In genomic region chr1:86523776-86524618, GRCm38 (mm10) we compare ENCODE assay signal across 8 mouse cellular contexts. TPM values are rescaled to one million over a fixed set of nuclear protein-coding genes. Genes with fewer than 3 reads are reported as not detected.
A peak's percentile ranks its signal among the peaks of the same experiment; 100 is the strongest.
DNase-seq lines count a peak whose midpoint lies in the region; ATAC-seq and TF ChIP-seq lines count a peak whose summit lies in the region.

No protein-coding gene starts in this region.

- H3K4me2 ChIP-seq in hindbrain, embryonic 16.5 days (ENCODE audit: low read length): peak overlapping the region; percentile 91
- H3K4me2 ChIP-seq in midbrain, postnatal 0 days (ENCODE audit: low read depth, low read length, poor library complexity, severe bottlenecking): peak overlapping the region; percentile 82; the same call in 1 of the 2 replicates

- no peak for TF ChIP-seq CTCF in layer of hippocampus, adult 2 months (conservative IDR thresholded peaks at IDR 0.05)
- no peak for TF ChIP-seq CTCF in midbrain, postnatal 0 days (IDR thresholded peaks at IDR 0.05)

- no peak for ATAC-seq in hindbrain, embryonic 16.5 days
- ATAC-seq in midbrain, postnatal 0 days (ENCODE audit: low FRiP score): no peak

- H3K4me3 ChIP-seq in layer of hippocampus, adult 2 months: peak overlapping the region; percentile 62; the same call in 1 of the 2 replicates
- H3K4me3 ChIP-seq in embryonic facial prominence, embryonic 10.5 days: peak overlapping the region; percentile 100
- no peak overlapping the region for H3K4me3 ChIP-seq in hindbrain, embryonic 16.5 days (ENCODE audit: low read length)
- H3K4me3 ChIP-seq in midbrain, postnatal 0 days (ENCODE audit: low read depth, low read length): peak overlapping the region; percentile 98; the same call in 1 of the 2 replicates

- H3K27me3 ChIP-seq in embryonic facial prominence, embryonic 10.5 days (replicated peaks; ENCODE audit: low read depth, poor library complexity, severe bottlenecking): no peaks in the 10 kb centered on the region
- H3K27me3 ChIP-seq in hindbrain, embryonic 16.5 days (replicated peaks; ENCODE audit: control insufficient read depth, insufficient read depth, low read length): no peaks in the 10 kb centered on the region
- H3K27me3 ChIP-seq in midbrain, postnatal 0 days (ENCODE audit: insufficient read depth, low read length): no peaks in the 10 kb centered on the region

- DNase-seq in layer of hippocampus, adult 2 months (ENCODE audit: low spot score in 2 of 2): no peak
- no peak for DNase-seq in layer of hippocampus, adult 18-20 months (ENCODE audit: low spot score in 2 of 2)
- DNase-seq in embryonic facial prominence, embryonic 10.5 days (ENCODE audit: low spot score): no peak
- no peak for DNase-seq in midbrain, postnatal 0 days (ENCODE audit: low spot score)
- no peak for DNase-seq in layer of hippocampus, adult 9-11 months
- DNase-seq in testis, postnatal 10 days (ENCODE audit: low spot score): no peak
- DNase-seq in retina, postnatal 1 day: no peak

- H3K36me3 ChIP-seq in embryonic facial prominence, embryonic 10.5 days (replicated peaks): peaks cover 18% of the 10 kb centered on the region
- no peaks in the 10 kb centered on the region for H3K36me3 ChIP-seq in hindbrain, embryonic 16.5 days (ENCODE audit: control insufficient read depth, insufficient read depth, low read length)
- H3K36me3 ChIP-seq in midbrain, postnatal 0 days (ENCODE audit: insufficient read depth, low read length): no peaks in the 10 kb centered on the region

- peaks cover 49% of the 10 kb centered on the region for H3K4me1 ChIP-seq in embryonic facial prominence, embryonic 10.5 days
- peaks cover 15% of the 10 kb centered on the region for H3K4me1 ChIP-seq in hindbrain, embryonic 16.5 days (ENCODE audit: control insufficient read depth, insufficient read depth, low read depth, low read length)
- peaks cover 7% of the 10 kb centered on the region for H3K4me1 ChIP-seq in midbrain, postnatal 0 days (ENCODE audit: insufficient read depth, low read length)

- H3K27ac ChIP-seq in layer of hippocampus, adult 2 months: peak overlapping the region; percentile 99
- H3K27ac ChIP-seq in embryonic facial prominence, embryonic 10.5 days (replicated peaks): peak overlapping the region; percentile 99
- H3K27ac ChIP-seq in hindbrain, embryonic 16.5 days (ENCODE audit: low read depth, low read length): peak overlapping the region; percentile 97
- peak overlapping the region; percentile 100 for H3K27ac ChIP-seq in midbrain, postnatal 0 days (ENCODE audit: low read depth, low read length)

- 84% methylated on average over 8 of the region's 8 CpGs for WGBS in embryonic facial prominence, embryonic 10.5 days
- 92% methylated on average over 8 of the region's 8 CpGs for WGBS in hindbrain, embryonic 16.5 days
- WGBS in midbrain, postnatal 0 days: 84% methylated on average over 8 of the region's 8 CpGs

- H3K9ac ChIP-seq in hindbrain, embryonic 16.5 days (ENCODE audit: low read depth, low read length): peak overlapping the region; percentile 55
- peak overlapping the region; percentile 86 for H3K9ac ChIP-seq in midbrain, postnatal 0 days (replicated peaks; ENCODE audit: low read length, poor library complexity, severe bottlenecking)

- no peaks in the 10 kb centered on the region for H3K9me3 ChIP-seq in embryonic facial prominence, embryonic 10.5 days
- no peaks in the 10 kb centered on the region for H3K9me3 ChIP-seq in hindbrain, embryonic 16.5 days (ENCODE audit: control insufficient read depth, low read length)
- H3K9me3 ChIP-seq in midbrain, postnatal 0 days (ENCODE audit: low read length): no peaks in the 10 kb centered on the region

RNA-seq across cellular contexts. Expression of gene Ptma, which starts 2.5 kb away (rescaled TPM):
- total RNA-seq in layer of hippocampus, adult 2 months (2021): 100 to 1,000 TPM; 478 to 491 TPM
- total RNA-seq in layer of hippocampus, adult 18-20 months (2021): 100 to 1,000 TPM; 470 to 490 TPM
- polyA plus RNA-seq in embryonic facial prominence, embryonic 10.5 days (2016; fragmentation: Nextera tagmentation; extraction: Ambion mirVana): 3,352 and 3,592 TPM in 2 replicates
- 1,165 and 1,204 TPM in 2 replicates for polyA plus RNA-seq in hindbrain, embryonic 16.5 days (2015; fragmentation: Nextera tagmentation; extraction: Ambion mirVana)
- total RNA-seq in midbrain, postnatal 0 days (2014; rRNA removed): 947 and 1,050 TPM in 2 replicates
- polyA plus RNA-seq in midbrain, postnatal 0 days (2015; fragmentation: Nextera tagmentation; extraction: Ambion mirVana): 1,199 and 1,354 TPM in 2 replicates

RNA-seq across cellular contexts. Expression of gene Pde6d, which starts 58.4 kb away (rescaled TPM):
- total RNA-seq in layer of hippocampus, adult 2 months (2021): 10 to 100 TPM; 49.0 to 54.7 TPM
- 10 to 100 TPM; 47.3 to 48.9 TPM for total RNA-seq in layer of hippocampus, adult 18-20 months (2021)
- 60.8 and 61.2 TPM in 2 replicates for polyA plus RNA-seq in embryonic facial prominence, embryonic 10.5 days (2016; fragmentation: Nextera tagmentation; extraction: Ambion mirVana)
- 103 and 113 TPM in 2 replicates for polyA plus RNA-seq in hindbrain, embryonic 16.5 days (2015; fragmentation: Nextera tagmentation; extraction: Ambion mirVana)
- 48.1 and 54.8 TPM in 2 replicates for total RNA-seq in midbrain, postnatal 0 days (2014; rRNA removed)
- 116 and 124 TPM in 2 replicates for polyA plus RNA-seq in midbrain, postnatal 0 days (2015; fragmentation: Nextera tagmentation; extraction: Ambion mirVana)

RNA-seq across cellular contexts. Expression of gene Cops7b, which starts 58.7 kb away (rescaled TPM):
- total RNA-seq in layer of hippocampus, adult 2 months (2021): 10 to 100 TPM; 19.5 to 20.6 TPM
- 10 to 100 TPM; 19.5 to 21.1 TPM for total RNA-seq in layer of hippocampus, adult 18-20 months (2021)
- 74.1 and 75.7 TPM in 2 replicates for polyA plus RNA-seq in embryonic facial prominence, embryonic 10.5 days (2016; fragmentation: Nextera tagmentation; extraction: Ambion mirVana)
- 57.1 and 62.5 TPM in 2 replicates for polyA plus RNA-seq in hindbrain, embryonic 16.5 days (2015; fragmentation: Nextera tagmentation; extraction: Ambion mirVana)
- 39.0 and 42.1 TPM in 2 replicates for total RNA-seq in midbrain, postnatal 0 days (2014; rRNA removed)
- polyA plus RNA-seq in midbrain, postnatal 0 days (2015; fragmentation: Nextera tagmentation; extraction: Ambion mirVana): 53.4 and 56.2 TPM in 2 replicates
